Mouse (Mus musculus) forebrain, embryonic 12.5 days (tissue): Measurements from ENCODE around the gene Aff1. TPM values are rescaled to one million over a fixed set of nuclear protein-coding genes. Genes with fewer than 3 reads are reported as not detected.

ENCODE experiments used
- ATAC-seq: fragments of 200-750 bp; cut with Nextera tagmentation; 2 replicates; pipeline ENCODE4 v1.8.0; 2017; ENCODE audit warnings: moderate TSS enrichment; ENCODE audit not compliant: low FRiP score
- H3K27ac ChIP-seq: fragments of 300-500 bp; sonication (generic); 2 replicates; pipeline ENCODE4 v1.5.1; 2016; ENCODE audit warnings: mild to moderate bottlenecking
- H3K27me3 ChIP-seq: fragments of 300-500 bp; sonication (generic); 2 replicates; pipeline ENCODE4 v1.6.1; 2016; ENCODE audit warnings: mild to moderate bottlenecking
- H3K36me3 ChIP-seq: fragments of 300-500 bp; sonication (generic); replicated peaks from 2 replicates; pipeline ENCODE4 v1.6.1; 2016; ENCODE audit warnings: mild to moderate bottlenecking
- H3K4me1 ChIP-seq: fragments of 300-500 bp; sonication (generic); 2 replicates; pipeline ENCODE4 v1.6.1; 2016
- H3K4me2 ChIP-seq: fragments of 300-500 bp; sonication (generic); 2 replicates; pipeline ENCODE4 v1.6.1; 2016; ENCODE audit warnings: mild to moderate bottlenecking, moderate library complexity
- H3K4me3 ChIP-seq: fragments of 300-500 bp; sonication (generic); replicated peaks from 2 replicates; pipeline ENCODE4 v1.5.1; 2016; ENCODE audit warnings: mild to moderate bottlenecking
- H3K9ac ChIP-seq: fragments of 300-500 bp; sonication (generic); 2 replicates; pipeline ENCODE4 v1.6.1; 2016; ENCODE audit warnings: mild to moderate bottlenecking
- H3K9me3 ChIP-seq: fragments of 300-500 bp; sonication (generic); 2 replicates; pipeline ENCODE4 v1.6.1; 2016
- WGBS: fragments of 180-500 bp; shearing (Covaris S2); methylation state at CpG from one replicate; pipeline ENCODE4 v1.1.7; 2016; 5-methylcytosine and 5-hydroxymethylcytosine counted together
- polyA plus RNA-seq: library from polyadenylated mRNA; unstranded; fragments of >200 nt; fragmentation: Nextera tagmentation; extraction: Ambion mirVana; gene quantifications from 2 replicates; pipeline ENCODE4 v1.2.1, GENCODE M21; 2016

Aff1 gene
- polyA plus RNA-seq, 1 experiment from 2014 or later, result 3.7 TPM

GRCm38 (mm10) chr5:103898310-103898709, 206.1 kb downstream of the Aff1 start:
- Histone ChIP-seq H3K4me3 (no peak overlapping the region), H3K9ac (no peak overlapping the region), H3K9me3 (no peaks in the 10 kb centered on the region), H3K36me3 (no peaks in the 10 kb centered on the region), H3K4me2 (no peak overlapping the region), H3K27ac (no peak overlapping the region), H3K4me1 (peaks cover 7% of the 10 kb centered on the region; the same call in 1 of the 2 replicates), H3K27me3 (no peaks in the 10 kb centered on the region; the same call in 1 of the 2 replicates)
- 11% methylated on average over 1 of the region's 1 CpGs for WGBS
- no peak for ATAC-seq

Other genes with a start within 250 kb of the Aff1 start
- gene Slc10a6, start 63.0 kb upstream of the Aff1 start, polyA plus RNA-seq, result 0.09 TPM in 1 of 2 replicates, not detected in the other
- not detected in 2 replicates for gene 1700016H13Rik, start 36.4 kb upstream of the Aff1 start, polyA plus RNA-seq
- gene Klhl8, start 218.9 kb downstream of the Aff1 start, polyA plus RNA-seq, result 17.4 and 18.8 TPM in 2 replicates